Mouse (Mus musculus): Measurements from ENCODE around the gene Elfn2.

- TF ChIP-seq POLR2A (IDR thresholded peaks at IDR 0.05; ENCODE audit: borderline replicate concordance, extremely low read depth, insufficient read depth, insufficient read length, poor library complexity, severe bottlenecking): no peak
- no peak for TF ChIP-seq CTCF (IDR thresholded peaks at IDR 0.05; ENCODE audit: borderline replicate concordance, extremely low read depth, insufficient read depth, insufficient read length)
Measured at GRCm38 (mm10) chr15:78735431-78736180, 17.0 kb upstream of the Elfn2 start.

Measured in brain, embryonic 14.5 days (tissue).